Mouse (Mus musculus): ENCODE data around the gene Snrpa. TPM values are rescaled to one million over a fixed set of nuclear protein-coding genes. Genes with fewer than 3 reads are reported as not detected.

Snrpa gene
- polyA plus RNA-seq, 1 experiment from 2014 or later: 257 TPM

DNA sequence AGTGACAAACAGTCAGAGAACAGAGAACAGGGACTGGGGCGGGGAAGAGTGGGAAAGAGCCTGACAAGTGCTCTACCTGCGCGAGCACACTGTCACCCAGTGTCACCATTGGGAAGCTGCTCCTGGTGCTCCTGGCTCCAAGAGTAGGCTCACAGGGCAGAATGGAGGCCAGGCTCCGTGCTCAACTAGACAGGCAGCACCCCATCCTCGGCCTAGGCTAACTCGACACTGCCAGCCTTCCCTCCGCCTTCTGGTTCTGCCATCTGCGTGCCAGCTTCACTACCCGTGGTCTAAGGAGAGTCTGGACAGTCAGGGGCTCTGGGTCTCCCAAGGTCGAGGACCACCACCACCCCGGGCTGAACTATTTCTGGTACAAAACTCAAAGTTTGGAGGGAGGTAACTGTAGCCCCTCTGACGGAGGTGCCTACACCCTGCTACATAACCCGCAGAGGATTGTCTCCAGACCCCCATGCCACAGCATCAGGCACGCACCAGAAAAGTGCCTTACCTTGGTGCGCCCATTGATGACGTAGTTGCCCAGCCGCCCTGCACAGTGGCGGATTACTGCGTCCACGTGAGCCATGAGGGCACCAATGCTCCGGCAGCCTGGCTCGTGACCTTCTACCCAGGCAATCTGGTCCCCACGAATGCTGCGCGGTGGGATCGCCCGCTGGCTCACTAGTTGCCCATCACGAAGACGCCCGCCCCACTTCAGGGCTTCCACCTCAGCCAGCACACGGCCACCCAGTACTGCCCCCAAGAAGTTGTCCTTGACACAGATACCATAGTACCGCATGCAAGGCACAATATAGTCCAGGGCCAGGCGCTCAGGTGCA, 31.7 kb downstream of the Snrpa start:
- Histone ChIP-seq H3K4me1 (peaks cover 62% of the 10 kb centered on the region), H3K27me3 (no peaks in the 10 kb centered on the region), H3K9me3 (no peaks in the 10 kb centered on the region), H3K4me3 (peak overlapping the region; percentile 60), H3K36me3 (peaks cover 32% of the 10 kb centered on the region), H3K27ac (0 out of 2 replicates have a peak overlapping the region, but pooled peaks have one; percentile 37), H3K9ac (peak overlapping the region; percentile 82), H3K4me2 (peak overlapping the region; percentile 85)
- 79% methylated on average over 33 of the region's 33 CpGs for WGBS
- ATAC-seq (ENCODE audit: borderline replicate concordance, extremely low read depth, low FRiP score, low TSS enrichment): no peak

DNA sequence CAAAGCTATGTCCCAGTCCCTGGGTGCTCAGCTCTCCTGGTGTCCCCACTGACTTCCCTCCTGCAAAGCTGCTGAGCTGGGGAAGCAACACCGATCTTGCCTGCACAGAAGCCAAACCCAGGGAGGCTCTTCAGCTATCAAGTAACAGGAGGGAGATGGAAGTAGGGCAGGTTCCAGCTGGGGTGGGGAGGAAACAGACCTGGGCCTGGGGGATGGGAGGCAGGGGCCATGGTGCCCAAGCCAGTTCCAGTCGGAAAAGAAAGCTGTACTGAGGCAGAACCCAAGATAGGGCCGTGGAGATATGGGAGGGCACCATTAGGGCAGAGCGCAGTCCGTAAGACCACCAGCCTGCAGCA, 32.6 kb downstream of the Snrpa start:
- Histone ChIP-seq H3K4me2 (peak overlapping the region; percentile 85), H3K9me3 (no peaks in the 10 kb centered on the region), H3K4me1 (peaks cover 62% of the 10 kb centered on the region), H3K27me3 (no peaks in the 10 kb centered on the region), H3K9ac (0 out of 2 replicates have a peak overlapping the region, but pooled peaks have one; percentile 82), H3K36me3 (peaks cover 41% of the 10 kb centered on the region), H3K4me3 (peak overlapping the region; percentile 60), H3K27ac (peak overlapping the region; percentile 42; the same call in 1 of the 2 replicates)
- no peak for ATAC-seq (ENCODE audit: borderline replicate concordance, extremely low read depth, low FRiP score, low TSS enrichment)
- WGBS: 64% methylated on average over 5 of the region's 5 CpGs

DNA sequence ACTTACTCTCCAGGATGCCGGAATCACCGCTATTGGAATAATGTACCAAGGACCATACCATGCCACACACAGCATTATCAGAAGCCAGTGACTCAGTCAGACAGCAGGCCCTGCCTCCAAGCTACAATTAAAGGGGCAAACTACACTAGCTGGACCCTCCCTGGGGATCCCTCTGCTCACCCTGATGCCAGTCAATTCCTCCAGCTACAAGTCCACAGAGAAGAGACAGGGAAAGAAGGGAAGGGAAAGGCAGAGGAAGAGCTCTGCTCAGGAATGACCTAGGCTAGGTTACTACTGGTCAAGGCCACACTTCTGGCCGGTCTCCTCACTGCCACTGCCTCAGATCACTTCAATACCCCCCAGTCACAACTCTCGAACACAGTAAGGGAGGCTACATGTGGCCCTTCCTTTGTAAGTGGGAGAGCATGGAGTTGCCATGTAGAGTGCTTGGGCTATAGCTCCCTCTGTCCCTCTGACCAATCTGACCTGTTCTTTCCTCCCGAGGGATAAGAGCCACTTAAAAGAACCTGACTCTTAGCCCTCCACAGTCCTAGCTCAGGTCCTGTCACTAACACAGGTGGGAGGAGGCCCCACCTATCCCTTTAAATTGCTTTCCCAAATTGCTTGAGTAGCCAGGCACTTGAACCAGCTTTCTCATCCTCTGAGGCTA, 33.2 kb downstream of the Snrpa start:
- Histone ChIP-seq H3K27ac (peak overlapping the region; percentile 42; the same call in 1 of the 2 replicates), H3K27me3 (no peaks in the 10 kb centered on the region), H3K9ac (peak overlapping the region; percentile 41), H3K4me2 (peak overlapping the region; percentile 85), H3K4me3 (peak overlapping the region; percentile 60; the same call in 1 of the 2 replicates), H3K4me1 (peaks cover 62% of the 10 kb centered on the region), H3K9me3 (no peaks in the 10 kb centered on the region), H3K36me3 (peaks cover 47% of the 10 kb centered on the region)
- 67% methylated on average over 5 of the region's 5 CpGs for WGBS
- ATAC-seq (ENCODE audit: borderline replicate concordance, extremely low read depth, low FRiP score, low TSS enrichment): no peak

DNA sequence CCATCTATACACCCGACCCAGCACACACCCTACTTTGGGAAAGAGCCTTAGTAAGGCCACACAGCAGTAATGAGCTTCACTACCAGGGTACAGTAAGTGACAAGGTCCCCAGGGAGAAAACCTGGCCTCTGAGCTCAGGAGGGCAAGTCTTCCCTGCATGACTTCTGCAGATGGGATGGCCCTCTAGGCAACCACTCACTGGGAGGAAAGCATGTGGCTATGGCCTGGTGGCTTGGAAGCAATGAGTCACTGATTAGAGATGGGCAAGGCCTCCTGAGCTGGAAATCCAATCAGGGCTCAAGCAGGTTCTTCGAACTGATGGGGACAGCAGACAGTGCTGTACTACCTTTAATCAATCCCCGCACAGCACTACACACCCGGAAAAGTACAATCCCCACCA, 34.3 kb downstream of the Snrpa start:
- Histone ChIP-seq H3K9ac (no peak overlapping the region), H3K4me1 (peaks cover 56% of the 10 kb centered on the region), H3K27me3 (no peaks in the 10 kb centered on the region), H3K9me3 (no peaks in the 10 kb centered on the region), H3K4me2 (no peak overlapping the region), H3K36me3 (peaks cover 55% of the 10 kb centered on the region), H3K4me3 (no peak overlapping the region), H3K27ac (no peak overlapping the region)
- 87% methylated on average over 4 of the region's 4 CpGs for WGBS
- ATAC-seq (ENCODE audit: borderline replicate concordance, extremely low read depth, low FRiP score, low TSS enrichment): no peak

DNA sequence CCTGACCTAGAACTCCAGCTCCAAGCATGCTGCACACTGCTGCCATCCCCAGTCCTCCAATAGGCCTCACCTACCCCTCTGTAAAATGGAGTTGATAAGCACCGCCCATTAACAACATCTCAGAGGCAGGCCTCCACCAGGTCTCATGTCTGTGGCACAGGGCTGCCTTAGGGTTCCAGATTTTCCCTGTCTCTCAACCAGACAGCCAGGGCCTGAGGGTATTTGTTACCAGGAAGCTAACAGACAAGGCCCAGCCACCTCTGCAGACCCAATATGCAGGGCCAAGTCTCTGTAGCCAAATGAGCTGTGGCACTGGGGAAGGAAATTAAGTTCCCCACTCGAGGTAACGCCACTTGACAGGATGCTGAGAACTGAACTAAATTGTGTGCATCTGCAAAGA, 35.1 kb downstream of the Snrpa start:
- Histone ChIP-seq H3K27me3 (no peaks in the 10 kb centered on the region), H3K4me2 (no peak overlapping the region), H3K9ac (no peak overlapping the region), H3K4me3 (no peak overlapping the region), H3K4me1 (peaks cover 56% of the 10 kb centered on the region), H3K27ac (no peak overlapping the region), H3K36me3 (peaks cover 55% of the 10 kb centered on the region), H3K9me3 (no peaks in the 10 kb centered on the region)
- WGBS: 77% methylated on average over 3 of the region's 3 CpGs
- ATAC-seq (ENCODE audit: borderline replicate concordance, extremely low read depth, low FRiP score, low TSS enrichment): no peak

DNA sequence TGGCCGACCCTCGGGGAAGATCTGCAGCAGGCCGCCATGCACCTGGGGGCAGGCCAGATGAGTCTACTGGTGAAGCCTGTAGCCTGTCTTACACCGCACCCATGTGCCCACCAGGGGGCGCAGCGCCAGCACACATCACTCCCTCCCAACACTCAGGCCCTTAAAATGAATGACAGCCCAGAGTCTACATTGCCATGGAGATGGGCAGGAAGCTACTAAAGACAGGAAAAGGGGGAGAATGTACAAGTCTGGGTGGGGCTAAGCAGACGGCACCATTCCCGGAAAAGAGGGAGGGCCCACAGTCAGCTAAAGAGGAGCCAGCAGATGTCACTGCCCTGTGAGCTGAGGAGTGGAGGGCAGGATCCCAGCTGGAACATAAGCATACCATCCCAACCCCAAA, 36.2 kb downstream of the Snrpa start:
- no peak overlapping the region for H3K4me2 ChIP-seq
- H3K27me3 ChIP-seq: no peaks in the 10 kb centered on the region
- peak; percentile 86 for ATAC-seq (ENCODE audit: borderline replicate concordance, extremely low read depth, low FRiP score, low TSS enrichment)
- H3K4me1 ChIP-seq: peaks cover 49% of the 10 kb centered on the region
- no peaks in the 10 kb centered on the region for H3K9me3 ChIP-seq
- 12% methylated on average over 8 of the region's 8 CpGs for WGBS
- peak overlapping the region; percentile 45; the same call in 1 of the 2 replicates for H3K27ac ChIP-seq
- no peak overlapping the region for H3K4me3 ChIP-seq
- peaks cover 50% of the 10 kb centered on the region for H3K36me3 ChIP-seq
- no peak overlapping the region for H3K9ac ChIP-seq

DNA sequence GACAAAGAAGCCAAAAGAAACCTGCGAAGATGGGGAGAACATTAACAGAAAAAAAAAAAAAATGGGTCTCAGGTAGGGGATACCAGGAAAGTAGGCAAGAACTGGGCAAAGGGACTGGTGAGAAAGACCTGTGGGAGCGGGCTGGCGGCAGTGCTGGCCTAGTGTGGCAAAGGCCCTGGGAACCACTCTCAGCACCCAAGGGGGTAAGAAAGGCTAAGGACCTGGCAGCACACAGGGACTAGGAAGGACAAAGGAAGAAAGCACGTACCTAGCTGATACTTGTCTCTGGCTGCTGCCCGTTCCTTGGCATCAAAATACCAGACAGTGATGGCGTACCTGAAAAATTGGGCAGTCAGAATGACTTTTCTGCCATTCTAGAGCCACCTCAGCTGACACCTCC, 36.8 kb downstream of the Snrpa start:
- no peak for ATAC-seq (ENCODE audit: borderline replicate concordance, extremely low read depth, low FRiP score, low TSS enrichment)
- Histone ChIP-seq H3K4me2 (no peak overlapping the region), H3K4me3 (no peak overlapping the region), H3K27ac (no peak overlapping the region), H3K36me3 (peaks cover 44% of the 10 kb centered on the region), H3K4me1 (peaks cover 43% of the 10 kb centered on the region), H3K27me3 (no peaks in the 10 kb centered on the region), H3K9me3 (no peaks in the 10 kb centered on the region), H3K9ac (no peak overlapping the region)
- WGBS: 96% methylated on average over 6 of the region's 6 CpGs

DNA sequence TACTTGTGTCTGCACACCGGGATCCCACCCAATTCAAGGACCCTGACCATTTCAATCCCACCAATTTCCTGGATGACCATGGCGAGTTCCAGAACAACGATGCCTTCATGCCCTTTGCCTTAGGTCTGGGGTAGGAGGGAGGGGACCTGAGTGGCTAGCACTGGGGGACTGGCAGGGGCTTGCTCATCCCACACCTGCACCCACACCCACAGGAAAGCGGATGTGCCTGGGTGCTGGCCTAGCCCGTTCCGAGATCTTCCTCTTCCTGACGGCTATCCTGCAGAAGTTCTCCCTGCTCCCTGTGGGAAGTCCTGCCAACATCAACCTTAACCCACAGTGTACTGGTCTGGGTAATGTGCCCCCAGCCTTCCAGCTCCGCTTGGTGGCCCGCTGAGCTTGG, 37.9 kb downstream of the Snrpa start:
- Histone ChIP-seq H3K4me2 (no peak overlapping the region), H3K9ac (no peak overlapping the region), H3K4me3 (no peak overlapping the region), H3K4me1 (peaks cover 38% of the 10 kb centered on the region), H3K27ac (no peak overlapping the region), H3K36me3 (peaks cover 39% of the 10 kb centered on the region), H3K9me3 (no peaks in the 10 kb centered on the region), H3K27me3 (no peaks in the 10 kb centered on the region)
- 95% methylated on average over 9 of the region's 9 CpGs for WGBS
- ATAC-seq (ENCODE audit: borderline replicate concordance, extremely low read depth, low FRiP score, low TSS enrichment): no peak

DNA sequence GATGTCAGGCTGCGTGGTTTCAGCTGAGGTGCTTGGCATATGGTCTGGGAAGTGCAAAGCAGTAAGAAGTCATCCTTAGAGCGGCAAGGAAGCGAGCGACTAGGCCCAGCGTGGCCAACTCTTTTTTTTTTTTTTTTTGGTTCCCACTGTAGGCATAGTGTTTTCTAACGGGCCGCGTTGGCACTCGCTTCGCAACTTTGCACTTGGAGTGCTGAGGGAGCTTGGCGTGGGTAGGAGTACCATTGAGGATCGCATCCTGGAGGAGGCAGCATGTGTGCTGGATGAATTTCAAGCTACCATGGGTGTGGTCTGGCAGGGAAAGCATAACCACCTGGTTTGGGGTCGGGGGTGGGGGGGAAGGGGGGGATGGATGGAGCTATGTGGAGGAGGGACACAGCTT, 40.1 kb downstream of the Snrpa start:
- Histone ChIP-seq H3K27ac (no peak overlapping the region), H3K4me3 (no peak overlapping the region), H3K9ac (no peak overlapping the region), H3K27me3 (no peaks in the 10 kb centered on the region), H3K4me1 (peaks cover 17% of the 10 kb centered on the region), H3K9me3 (no peaks in the 10 kb centered on the region), H3K4me2 (no peak overlapping the region), H3K36me3 (peaks cover 30% of the 10 kb centered on the region)
- no peak for ATAC-seq (ENCODE audit: borderline replicate concordance, extremely low read depth, low FRiP score, low TSS enrichment)
- WGBS: 72% methylated on average over 13 of the region's 13 CpGs

DNA sequence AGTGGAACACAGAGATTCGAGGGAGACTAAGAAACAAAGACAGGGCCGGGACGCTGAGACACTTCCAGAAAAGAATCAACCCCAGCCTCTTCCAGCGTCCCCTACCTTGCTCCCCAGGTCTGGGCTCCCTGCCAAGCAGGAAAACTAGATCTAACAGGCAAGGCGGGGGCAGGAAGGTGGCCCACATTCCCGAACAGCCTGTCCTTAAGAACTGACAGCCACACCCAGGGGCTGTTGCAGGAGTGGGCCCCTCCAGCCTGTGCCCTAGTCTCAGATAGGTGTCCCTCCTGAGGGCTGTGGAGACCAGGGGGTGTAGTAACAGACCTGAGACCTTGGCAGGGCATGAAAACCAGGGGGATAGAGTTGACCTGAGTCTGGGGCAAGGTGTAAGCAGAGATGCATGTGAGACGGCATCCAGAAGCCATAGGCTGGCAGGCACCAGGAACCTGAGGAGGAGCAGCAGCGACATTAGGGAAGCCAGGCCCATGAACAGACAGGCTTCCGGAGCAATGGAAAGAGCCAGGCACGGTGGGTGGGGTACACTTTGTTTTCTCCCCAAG, 42.8 kb downstream of the Snrpa start, which contains the start of gene Cyp2t4:
Gene Cyp2t4, plus strand, starts transcription at position 510 of the 560 bp plus-strand sequence.
- 42% methylated on average over 10 of the region's 10 CpGs for WGBS
- peak; percentile 82 for ATAC-seq (ENCODE audit: borderline replicate concordance, extremely low read depth, low FRiP score, low TSS enrichment)
- Histone ChIP-seq H3K27me3 (no peaks in the 10 kb centered on the region), H3K4me2 (no peak within 1 kb of the TSS), H3K9me3 (no peaks in the 10 kb centered on the region), H3K9ac (no peak within 1 kb of the TSS), H3K4me3 (no peak within 1 kb of the TSS), H3K27ac (peak within 1 kb of the TSS; percentile 76), H3K36me3 (peaks cover 12% of the 10 kb centered on the region), H3K4me1 (peaks cover 6% of the 10 kb centered on the region; the same call in 1 of the 2 replicates)

All from lung, embryonic 15.5 days (tissue).